Mouse (Mus musculus): Measurements from ENCODE around the gene Scn10a. TPM values are rescaled to one million over a fixed set of nuclear protein-coding genes. Genes with fewer than 3 reads are reported as not detected.

Scn10a gene
- total and polyA plus RNA-seq, 3 experiments: not detected

DNA sequence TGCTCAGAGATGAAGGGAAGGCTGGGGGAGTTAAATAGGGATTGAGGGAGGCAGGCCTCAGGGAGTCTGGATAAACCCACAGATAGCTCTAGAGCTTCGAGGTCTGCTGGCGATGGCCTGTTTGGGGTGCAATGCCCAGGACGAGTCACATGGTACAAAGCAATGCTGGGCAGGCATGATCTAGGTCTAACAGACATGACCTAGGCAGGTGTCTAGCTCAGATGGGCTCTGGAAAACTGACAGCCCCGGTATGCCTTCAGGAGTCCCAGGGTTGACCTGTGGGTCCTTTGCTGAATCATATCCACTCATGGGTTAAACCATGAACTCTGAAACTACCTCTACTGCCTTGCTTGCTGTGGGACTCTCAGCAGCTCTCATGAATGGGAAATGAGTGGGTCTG is 7.9 kb upstream of the Scn10a start:
- dilution Hi-C loops (cut with MboI; ENCODE audit: extremely low pct_ligation_motif_present, extremely low pct_unique_long_range_greater_than_20kb, low sequenced_read_pairs) (no loop called here), in situ Hi-C loops (cut with MboI; ENCODE audit: low pct_ligation_motif_present, low pct_unique_long_range_greater_than_20kb, low sequenced_read_pairs) (no loop called here)
- H3K27ac ChIP-seq (ENCODE audit: insufficient read depth, low read depth): no peak overlapping the region
- no peak for DNase-seq (ENCODE audit: extremely low read depth)
- H3K36me3 ChIP-seq (replicated peaks in 1 of 2; ENCODE audit: control insufficient read depth in 1 of 2, insufficient read depth in 1 of 2, low read length in 1 of 2): no peaks in the 10 kb centered on the region
- H3K4me3 ChIP-seq (replicated peaks in 1 of 3; ENCODE audit: low read depth in 2 of 3, low read length in 2 of 3, poor library complexity in 1 of 3): no peak overlapping the region
- no peaks in the 10 kb centered on the region for H3K79me2 ChIP-seq (replicated peaks; ENCODE audit: control insufficient read depth, extremely low read depth, insufficient read depth, poor library complexity, severe bottlenecking)
- H3K4me2 ChIP-seq (ENCODE audit: insufficient read depth, low read depth, poor library complexity, severe bottlenecking): no peak overlapping the region
- no peaks in the 10 kb centered on the region for H3K9me3 ChIP-seq (replicated peaks; ENCODE audit: low read length)
- no peak overlapping the region for H3K9ac ChIP-seq (ENCODE audit: insufficient read depth, low read depth)
- no peaks in the 10 kb centered on the region for H3K4me1 ChIP-seq (ENCODE audit: control insufficient read depth in 1 of 2, insufficient read depth in 2 of 2)
- TF ChIP-seq ZC3H11A (IDR thresholded peaks at IDR 0.05; ENCODE audit: low read depth, low read length) (no peak), HCFC1 (IDR thresholded peaks at IDR 0.05; ENCODE audit: low read depth, low read length) (no peak), UBTF (IDR thresholded peaks at IDR 0.05; ENCODE audit: low read depth, low read length) (no peak), NELFE (IDR thresholded peaks at IDR 0.05; ENCODE audit: low read depth, low read length) (no peak), JUND (conservative IDR thresholded peaks at IDR 0.05; ENCODE audit: low read depth, low read length) (no peak)
- H3K27me3 ChIP-seq (replicated peaks): peaks cover 73% of the 10 kb centered on the region

DNA sequence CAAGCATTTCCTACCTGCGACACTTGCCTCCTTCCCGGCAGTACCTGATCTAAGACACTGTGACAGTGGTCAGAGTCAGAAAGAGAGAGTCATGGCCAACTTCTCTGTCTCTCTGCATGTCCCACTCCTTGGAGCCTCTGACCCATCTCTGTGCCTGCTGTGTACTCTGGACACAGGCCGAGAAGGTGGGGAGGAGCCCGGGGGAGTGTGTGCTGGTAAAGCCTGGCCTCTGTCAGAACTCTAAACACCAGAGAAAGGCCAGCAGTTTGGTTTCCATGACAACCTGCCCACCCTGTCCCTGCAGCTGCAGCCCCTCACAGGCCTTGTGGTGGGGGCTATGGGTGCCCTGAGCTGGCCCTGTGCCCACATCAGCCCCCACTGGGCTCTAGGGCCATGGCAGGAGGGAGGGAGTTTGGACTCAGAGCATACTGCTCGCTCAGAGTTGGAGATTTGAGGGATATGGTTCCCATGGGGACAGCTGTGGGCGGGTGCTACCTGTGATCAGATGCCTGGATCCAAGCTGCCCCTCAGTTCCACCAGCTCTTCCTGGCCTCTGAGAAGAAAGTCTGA is 6.3 kb upstream of the Scn10a start:
- Histone ChIP-seq H3K79me2 (replicated peaks; ENCODE audit: control insufficient read depth, extremely low read depth, insufficient read depth, poor library complexity, severe bottlenecking) (no peaks in the 10 kb centered on the region), H3K4me3 (replicated peaks in 1 of 3; ENCODE audit: low read depth in 2 of 3, low read length in 2 of 3, poor library complexity in 1 of 3) (no peak overlapping the region), H3K27me3 (replicated peaks) (peaks cover 74% of the 10 kb centered on the region), H3K9ac (ENCODE audit: insufficient read depth, low read depth) (no peak overlapping the region), H3K4me1 (ENCODE audit: control insufficient read depth in 1 of 2, insufficient read depth in 2 of 2) (no peaks in the 10 kb centered on the region), H3K4me2 (ENCODE audit: insufficient read depth, low read depth, poor library complexity, severe bottlenecking) (no peak overlapping the region), H3K27ac (ENCODE audit: insufficient read depth, low read depth) (no peak overlapping the region), H3K36me3 (replicated peaks in 1 of 2; ENCODE audit: control insufficient read depth in 1 of 2, insufficient read depth in 1 of 2, low read length in 1 of 2) (no peaks in the 10 kb centered on the region), H3K9me3 (replicated peaks; ENCODE audit: low read length) (no peaks in the 10 kb centered on the region)
- in situ Hi-C loops (cut with MboI; ENCODE audit: low pct_ligation_motif_present, low pct_unique_long_range_greater_than_20kb, low sequenced_read_pairs): no loop called here
- dilution Hi-C loops (cut with MboI; ENCODE audit: extremely low pct_ligation_motif_present, extremely low pct_unique_long_range_greater_than_20kb, low sequenced_read_pairs): no loop called here
- no peak for DNase-seq (ENCODE audit: extremely low read depth)
- TF ChIP-seq KAT2A (IDR thresholded peaks at IDR 0.05; ENCODE audit: insufficient replicate concordance, low read length): no peak
- TF ChIP-seq PAX5 (IDR thresholded peaks at IDR 0.05; ENCODE audit: low read length): no peak
- no peak for TF ChIP-seq IRF4 (IDR thresholded peaks at IDR 0.05; ENCODE audit: low read depth, low read length)
- no peak for TF ChIP-seq UBTF (IDR thresholded peaks at IDR 0.05; ENCODE audit: low read depth, low read length)
- TF ChIP-seq CTCF (conservative IDR thresholded peaks at IDR 0.05 in 1 of 2, IDR thresholded peaks at IDR 0.05 in 1 of 2; ENCODE audit: low read depth in 2 of 2, low read length in 2 of 2): no peak
- no peak for TF ChIP-seq RCOR1 (conservative IDR thresholded peaks at IDR 0.05; ENCODE audit: low read depth, low read length)
- no peak for TF ChIP-seq MAZ (IDR thresholded peaks at IDR 0.05; ENCODE audit: low read depth, low read length)
- no peak for TF ChIP-seq JUND (conservative IDR thresholded peaks at IDR 0.05; ENCODE audit: low read depth, low read length)
- TF ChIP-seq MYC (IDR thresholded peaks at IDR 0.05; ENCODE audit: low read depth, low read length): no peak
- no peak for TF ChIP-seq RAD21 (IDR thresholded peaks at IDR 0.05; ENCODE audit: low read depth, low read length)
- TF ChIP-seq POLR2A (IDR thresholded peaks at IDR 0.05; ENCODE audit: low read depth, low read length): no peak
- TF ChIP-seq MXI1 (IDR thresholded peaks at IDR 0.05; ENCODE audit: low read depth, low read length): no peak
- no peak for TF ChIP-seq CHD2 (IDR thresholded peaks at IDR 0.05; ENCODE audit: low read length)
